Mouse (Mus musculus) small intestine, adult 2 months (tissue): ENCODE data around the gene Trpm3. TPM values are rescaled to one million over a fixed set of nuclear protein-coding genes. Genes with fewer than 3 reads are reported as not detected.

Source experiments
- H3K27ac ChIP-seq: fragments of 200-500 bp; 2 replicates; pipeline ENCODE4 v1.5.1; 2012; ENCODE audit warnings: low read depth, low read length, control low read depth, inconsistent platforms; ENCODE audit not compliant: insufficient read depth
- H3K27me3 ChIP-seq: fragments of 200-500 bp; 2 replicates; pipeline ENCODE4 v1.6.1; 2012; ENCODE audit warnings: mild to moderate bottlenecking, moderate library complexity, low read length, inconsistent platforms; ENCODE audit not compliant: control insufficient read depth, insufficient read depth
- H3K36me3 ChIP-seq: fragments of 200-500 bp; 2 replicates; pipeline ENCODE4 v1.6.1; 2012; ENCODE audit warnings: mild to moderate bottlenecking, low read length, control low read depth, inconsistent platforms; ENCODE audit not compliant: control insufficient read depth, insufficient read depth
- H3K4me1 ChIP-seq: fragments of 200-500 bp; 2 replicates; pipeline ENCODE4 v1.6.1; 2012; ENCODE audit warnings: low read length, inconsistent platforms, mixed read lengths; ENCODE audit not compliant: control insufficient read depth, insufficient read depth, insufficient read length
- H3K4me3 ChIP-seq: fragments of 200-500 bp; 2 replicates; pipeline ENCODE4 v1.5.1; 2012; ENCODE audit warnings: low read depth, mild to moderate bottlenecking, control low read depth, inconsistent platforms, low read length, moderate library complexity
- CTCF ChIP-seq: fragments of 200-500 bp; IDR thresholded peaks from 2 replicates; pipeline ENCODE4 v1.5.1; 2012; ENCODE audit warnings: low read depth, mild to moderate bottlenecking, control low read depth, inconsistent platforms, low read length, moderate library complexity, mixed read lengths; ENCODE audit not compliant: insufficient replicate concordance, insufficient read length; ENCODE audit errors: extremely low read depth
- POLR2A ChIP-seq: fragments of 200-500 bp; IDR thresholded peaks from 2 replicates; pipeline ENCODE4 v1.6.1; 2012; ENCODE audit warnings: low read depth, mild to moderate bottlenecking, control low read depth, inconsistent platforms, low read length, moderate library complexity
- WGBS: fragments of 180-500 bp; shearing (Covaris S2); methylation state at CpG from one replicate; pipeline ENCODE4 v1.1.7; 2018; 5-methylcytosine and 5-hydroxymethylcytosine counted together
- polyA plus RNA-seq: library from polyadenylated mRNA; depleted of rRNA; stranded (reverse); fragments of >200 nt; gene quantifications from 2 replicates; pipeline ENCODE4 v1.2.3, GENCODE M21; 2012

Trpm3 gene
- polyA plus RNA-seq, 1 experiment, result 0.09 TPM

- TF ChIP-seq CTCF (no peak), POLR2A (no peak)
- Histone ChIP-seq H3K36me3 (no peaks in the 10 kb centered on the region), H3K4me3 (no peak overlapping the region), H3K27me3 (no peaks in the 10 kb centered on the region), H3K4me1 (no peaks in the 10 kb centered on the region), H3K27ac (no peak overlapping the region)
- 64% methylated on average over 3 of the region's 3 CpGs for WGBS
These were observed 600.4 kb downstream of the Trpm3 start for GRCm38 (mm10) chr19:22739240-22739639.

DNA sequence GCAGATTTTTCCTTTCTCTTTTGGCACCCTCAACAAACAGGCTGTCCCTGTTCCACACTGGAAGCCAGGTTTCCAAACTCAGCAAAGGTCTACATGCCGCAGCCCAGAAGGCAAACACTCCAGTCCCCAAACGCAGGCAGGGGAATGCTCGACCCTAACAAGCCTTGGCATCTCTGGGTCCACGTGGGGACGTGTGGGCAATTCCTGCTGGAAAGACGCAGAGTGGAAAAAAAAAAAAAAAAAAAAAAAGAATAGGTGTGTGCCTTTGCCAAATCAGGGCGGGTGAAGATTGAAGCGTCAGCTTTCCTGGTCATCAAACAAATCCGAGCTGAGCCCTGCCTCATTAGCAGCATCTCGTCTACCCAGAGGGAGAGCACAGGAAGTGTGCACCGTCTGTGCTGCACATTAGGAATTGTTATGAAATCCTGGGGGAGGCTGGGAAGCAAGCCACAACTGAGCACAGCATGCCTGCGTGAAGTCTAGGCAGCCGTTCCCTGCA, 614.5 kb downstream of the Trpm3 start:
- Histone ChIP-seq H3K27ac (no peak overlapping the region), H3K36me3 (no peaks in the 10 kb centered on the region), H3K4me1 (no peaks in the 10 kb centered on the region), H3K4me3 (no peak overlapping the region), H3K27me3 (no peaks in the 10 kb centered on the region)
- TF ChIP-seq POLR2A, result no peak
- TF ChIP-seq CTCF, result no peak
- WGBS, result 57% methylated on average over 13 of the region's 13 CpGs

DNA sequence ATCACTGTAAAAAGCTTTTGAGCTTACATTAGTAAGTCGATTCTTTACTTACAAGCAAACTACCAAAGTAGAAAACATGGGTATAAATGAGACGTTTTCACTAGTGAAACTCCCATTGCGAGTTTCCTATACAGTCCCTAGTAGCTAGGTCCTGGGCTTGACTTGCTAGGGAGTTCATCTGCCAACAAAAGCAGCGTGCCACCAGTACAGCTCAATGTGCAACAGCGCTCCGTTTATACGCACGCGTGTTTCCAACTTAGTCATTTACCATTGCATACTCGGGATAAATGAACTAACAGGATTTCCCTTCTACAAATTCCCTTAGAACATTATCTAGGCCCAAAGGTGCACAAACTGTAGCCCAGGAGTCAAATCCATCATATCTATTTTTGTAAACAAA, 615.2 kb downstream of the Trpm3 start:
- no peaks in the 10 kb centered on the region for H3K36me3 ChIP-seq
- no peak overlapping the region for H3K27ac ChIP-seq
- H3K4me1 ChIP-seq, result no peaks in the 10 kb centered on the region
- 92% methylated on average over 10 of the region's 10 CpGs for WGBS
- no peak for TF ChIP-seq POLR2A
- no peak for TF ChIP-seq CTCF
- no peak overlapping the region for H3K4me3 ChIP-seq
- H3K27me3 ChIP-seq, result no peaks in the 10 kb centered on the region

DNA sequence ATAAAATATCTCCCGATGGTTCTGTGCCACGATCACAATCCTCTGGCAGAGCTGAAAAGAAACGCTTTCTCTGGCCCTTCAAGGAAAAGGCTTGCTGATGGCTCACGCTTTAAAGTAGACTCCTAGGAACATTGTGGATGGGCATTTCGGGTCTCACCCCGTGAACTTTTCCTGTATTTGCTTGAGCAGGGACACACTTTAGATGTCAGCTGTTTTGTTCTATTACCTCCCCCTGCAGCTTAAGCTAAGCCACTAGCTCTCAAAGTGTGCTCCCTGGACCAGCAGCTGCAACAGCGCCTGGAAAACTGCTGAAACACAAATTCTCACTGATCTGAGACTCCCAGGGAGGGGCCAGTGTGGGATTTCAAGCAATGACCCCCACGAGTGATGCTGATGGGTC, 615.7 kb downstream of the Trpm3 start:
- H3K27ac ChIP-seq, result no peak overlapping the region
- H3K4me1 ChIP-seq, result no peaks in the 10 kb centered on the region
- 74% methylated on average over 8 of the region's 8 CpGs for WGBS
- no peaks in the 10 kb centered on the region for H3K27me3 ChIP-seq
- no peak overlapping the region for H3K4me3 ChIP-seq
- no peaks in the 10 kb centered on the region for H3K36me3 ChIP-seq
- no peak for TF ChIP-seq CTCF
- TF ChIP-seq POLR2A, result no peak

DNA sequence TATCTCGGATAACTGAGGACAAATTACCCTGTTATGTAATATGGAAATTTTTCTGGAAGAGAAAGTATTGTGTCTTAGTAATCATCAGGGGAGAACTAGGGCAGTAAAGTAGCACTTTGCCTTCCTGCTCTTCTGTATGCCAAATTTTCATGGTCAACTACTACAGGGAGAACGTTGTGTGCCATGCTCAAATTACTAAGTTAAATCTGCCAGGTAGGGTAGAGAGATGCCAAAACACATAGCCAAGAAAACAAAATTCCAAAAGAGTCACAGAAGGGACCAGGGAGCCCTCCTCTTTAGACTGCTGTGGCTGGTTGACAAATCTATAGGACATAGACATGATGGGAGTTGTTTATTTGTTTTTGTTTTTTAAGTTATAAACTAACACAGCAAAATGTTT, 619.6 kb downstream of the Trpm3 start:
- Histone ChIP-seq H3K27me3 (no peaks in the 10 kb centered on the region), H3K4me1 (no peaks in the 10 kb centered on the region), H3K36me3 (no peaks in the 10 kb centered on the region), H3K4me3 (no peak overlapping the region), H3K27ac (no peak overlapping the region)
- TF ChIP-seq CTCF (no peak), POLR2A (no peak)
- WGBS, result 65% methylated on average over 2 of the region's 2 CpGs

GRCm38 (mm10) chr19:22768242-22768641, 629.4 kb downstream of the Trpm3 start:
- WGBS, result 61% methylated on average over 3 of the region's 3 CpGs
- no peak overlapping the region for H3K27ac ChIP-seq
- no peaks in the 10 kb centered on the region for H3K4me1 ChIP-seq
- H3K27me3 ChIP-seq, result no peaks in the 10 kb centered on the region
- H3K4me3 ChIP-seq, result no peak overlapping the region
- no peak for TF ChIP-seq CTCF
- TF ChIP-seq POLR2A, result no peak
- no peaks in the 10 kb centered on the region for H3K36me3 ChIP-seq

DNA sequence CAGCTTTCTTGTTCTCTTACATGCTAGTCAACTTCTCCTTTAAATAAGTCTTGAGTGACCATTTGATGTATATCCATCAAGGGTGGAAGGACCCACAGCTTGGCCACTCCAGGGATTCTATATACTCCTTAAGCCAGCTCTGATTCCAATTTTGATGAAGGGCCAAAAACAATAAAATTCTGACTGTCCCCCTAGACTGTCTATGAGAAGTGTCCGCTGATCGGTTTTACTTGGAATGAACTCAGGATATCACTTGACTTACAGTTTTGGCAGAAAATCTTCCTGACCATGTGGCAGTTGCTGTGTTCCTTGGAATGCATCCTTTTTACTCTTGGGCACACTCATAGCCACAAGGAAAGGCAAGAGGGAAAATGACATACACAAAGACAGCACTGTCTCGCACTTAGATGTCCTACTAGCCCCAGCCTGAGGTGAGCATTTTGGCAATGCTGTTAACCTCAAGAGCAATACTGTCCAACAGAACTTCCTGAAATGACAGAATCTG, 636.4 kb downstream of the Trpm3 start:
- 85% methylated on average over 3 of the region's 3 CpGs for WGBS

More for the DNA sequence above, 636.4 kb downstream of the Trpm3 start:
- H3K36me3 ChIP-seq, result no peaks in the 10 kb centered on the region
- H3K4me1 ChIP-seq, result no peaks in the 10 kb centered on the region
- TF ChIP-seq POLR2A (no peak), CTCF (no peak)
- no peak overlapping the region for H3K27ac ChIP-seq
- no peaks in the 10 kb centered on the region for H3K27me3 ChIP-seq
- H3K4me3 ChIP-seq, result no peak overlapping the region
